Mouse (Mus musculus) gastrocnemius, postnatal 25 days (tissue): ENCODE data around the gene Gm20906. TPM values are rescaled to one million over a fixed set of nuclear protein-coding genes. Genes with fewer than 3 reads are reported as not detected.
"Not testable (repeated sequence)": the region's sequence is repeated elsewhere in the genome, so short reads cannot be mapped to it uniquely, and the experiment has no call there.

Experiments
- DNase-seq: peaks from one replicate; pipeline ENCODE4 v3.0.0; 2022
- long read RNA-seq, 2 experiments: library from polyadenylated mRNA; stranded (forward); transcript quantifications; one replicate each; pipeline ENCODE4 v2.0.0; 2021
- total RNA-seq, 2 experiments: library from RNA; stranded (reverse); gene quantifications; 1 replicate in 1 of 2; 2 replicates in 1 of 2; pipeline ENCODE4 v1.2.3; 2021

Gene Gm20906
- not detected for total RNA-seq
- long read RNA-seq, experiment 1: 0 reads
- long read RNA-seq, experiment 2: 0 reads

DNA sequence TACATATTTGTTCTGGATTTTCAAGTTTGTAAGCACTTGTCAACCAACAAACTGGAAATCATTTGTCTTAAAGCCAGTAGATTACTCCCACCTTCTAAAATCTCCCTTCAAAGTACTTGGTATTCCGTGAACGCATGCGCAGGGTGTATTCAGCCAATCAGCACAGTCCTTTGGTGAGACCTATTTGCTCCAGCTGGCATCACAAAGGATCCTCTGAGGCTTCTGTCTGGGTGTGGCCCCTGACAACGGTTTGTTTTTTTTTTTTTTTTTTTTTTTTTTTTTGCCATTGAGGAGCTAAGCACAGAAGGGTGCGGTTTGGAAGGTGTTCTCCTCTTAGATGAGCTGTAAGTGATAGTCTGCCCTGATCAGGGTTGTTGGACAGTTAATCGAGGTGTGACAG, at the start of gene Gm20906:
Gene Gm20906, plus strand, starts transcription at position 301 of the 400 bp plus-strand sequence.
- not testable (repeated sequence) for DNase-seq
